Mouse (Mus musculus): ENCODE measurements around the gene Rhbdl3.

Gene Rhbdl3

GRCm38 (mm10) chr11:80384461-80384860 lies 83.7 kb downstream of the Rhbdl3 start:
- no peak for DNase-seq (ENCODE audit: low spot score in 2 of 2)

- no peak for DNase-seq (ENCODE audit: low spot score in 2 of 2)
These were observed 84.3 kb downstream of the Rhbdl3 start for GRCm38 (mm10) chr11:80385055-80385454.

- DNase-seq (ENCODE audit: low spot score in 2 of 2): no peak
These were observed 86.1 kb downstream of the Rhbdl3 start for GRCm38 (mm10) chr11:80386790-80387189.

- no peak for DNase-seq (ENCODE audit: low spot score in 2 of 2)
These were observed 89.2 kb downstream of the Rhbdl3 start for GRCm38 (mm10) chr11:80389885-80390284.

GRCm38 (mm10) chr11:80391407-80392120 lies 90.9 kb downstream of the Rhbdl3 start:
- no peak for DNase-seq (ENCODE audit: low spot score in 2 of 2)

- DNase-seq (ENCODE audit: low spot score in 2 of 2): no peak
These were observed 95.2 kb downstream of the Rhbdl3 start for GRCm38 (mm10) chr11:80395930-80396329.

- no peak for DNase-seq (ENCODE audit: low spot score in 2 of 2)
These were observed 95.9 kb downstream of the Rhbdl3 start for GRCm38 (mm10) chr11:80396617-80397016.

Measured in urinary bladder, postnatal 4 days (tissue).